Mouse (Mus musculus) kidney, adult 8-10 months (tissue): ENCODE measurements around the gene Ripk3.

Source experiments
- DNase-seq, 2 experiments: peaks; one replicate each; pipeline ENCODE4 v3.0.0; 2022

Gene Ripk3

GRCm38 (mm10) chr14:55758363-55758784 is 30.3 kb downstream of the Ripk3 start, which contains the start of gene Cideb:
TSS of gene Cideb (minus strand) at chr14:55758458.
- DNase-seq: peak; percentile 84 to 90

- no peak for DNase-seq
These were observed 31.1 kb downstream of the Ripk3 start for GRCm38 (mm10) chr14:55757566-55757965.

- no peak for DNase-seq
These were observed 41.4 kb downstream of the Ripk3 start for GRCm38 (mm10) chr14:55747051-55747847.

GRCm38 (mm10) chr14:55745861-55746237 is 42.8 kb downstream of the Ripk3 start:
- DNase-seq: no peak

- DNase-seq: peak; percentile 81 to 86
These were observed 43.3 kb downstream of the Ripk3 start, which contains the start of the genes Dhrs1 and Nop9 for GRCm38 (mm10) chr14:55745180-55745860. TSS of gene Dhrs1 (minus strand) at chr14:55745690. TSS of gene Nop9 (plus strand) at chr14:55745693.

- DNase-seq: peak; percentile 84 to 94
These were observed 45.0 kb downstream of the Ripk3 start for GRCm38 (mm10) chr14:55743711-55744110.

- peak; percentile 64 to 83 for DNase-seq
These were observed 51.5 kb downstream of the Ripk3 start for GRCm38 (mm10) chr14:55737086-55737687.

- DNase-seq: no peak
These were observed 52.9 kb downstream of the Ripk3 start for GRCm38 (mm10) chr14:55735758-55736157.

GRCm38 (mm10) chr14:55735334-55735733 is 53.3 kb downstream of the Ripk3 start:
- no peak for DNase-seq
